8 mouse cellular contexts compared by ENCODE assay signal in genomic region chr1:170254893-170255559, GRCm38 (mm10). TPM values are rescaled to one million over a fixed set of nuclear protein-coding genes. Genes with fewer than 3 reads are reported as not detected.
DNase-seq lines count a peak whose midpoint lies in the region; ATAC-seq and TF ChIP-seq lines count a peak whose summit lies in the region.

No protein-coding gene starts in this region.

- peak overlapping the region; percentile 77 for H3K4me2 ChIP-seq in heart, embryonic 11.5 days
- peak overlapping the region; percentile 71 for H3K4me2 ChIP-seq in limb, embryonic 12.5 days

- H3K27me3 ChIP-seq in heart, embryonic 11.5 days (ENCODE audit: control insufficient read depth, insufficient read depth, low read length): 0 out of 2 replicates have a peak, but pooled peaks cover 3% of the 10 kb centered on the region
- H3K27me3 ChIP-seq in limb, embryonic 12.5 days: no peaks in the 10 kb centered on the region

- 0 out of 2 replicates have a peak overlapping the region, but pooled peaks have one; percentile 46 for H3K27ac ChIP-seq in heart, embryonic 11.5 days (ENCODE audit: low read depth, low read length)
- H3K27ac ChIP-seq in limb, embryonic 12.5 days: 0 out of 2 replicates have a peak overlapping the region, but pooled peaks have one; percentile 29
- no peak overlapping the region for H3K27ac ChIP-seq in olfactory bulb, adult 2 months (ENCODE audit: insufficient read depth, low read depth, low read length)

- no peaks in the 10 kb centered on the region for H3K9me3 ChIP-seq in heart, embryonic 11.5 days (replicated peaks; ENCODE audit: control insufficient read depth, low read length)
- H3K9me3 ChIP-seq in limb, embryonic 12.5 days: no peaks in the 10 kb centered on the region

- H3K4me3 ChIP-seq in heart, embryonic 11.5 days (ENCODE audit: low read depth, low read length): peak overlapping the region; percentile 77
- peak overlapping the region; percentile 71 for H3K4me3 ChIP-seq in limb, embryonic 12.5 days (replicated peaks)
- H3K4me3 ChIP-seq in olfactory bulb, adult 2 months (ENCODE audit: insufficient read depth, low read depth, low read length): peak overlapping the region; percentile 78

- intact Hi-C loops in heart, postnatal 14 days (cut with DNase I): no loop called here
- intact Hi-C loops in left cerebral cortex, postnatal 36 days (cut with DNase I): no loop called here

- no peak for DNase-seq in heart, postnatal 14 days
- DNase-seq in thymus, postnatal 14 days: peak; percentile 28
- DNase-seq in thymus, postnatal 4 days: no peak
- DNase-seq in cerebellum, postnatal 10 days: no peak
- no peak for DNase-seq in left cerebral cortex, postnatal 36 days (ENCODE audit: low spot score in 2 of 2)

- no peaks in the 10 kb centered on the region for H3K36me3 ChIP-seq in heart, embryonic 11.5 days (ENCODE audit: control insufficient read depth, insufficient read depth, low read length)
- H3K36me3 ChIP-seq in limb, embryonic 12.5 days: no peaks in the 10 kb centered on the region

- peak; percentile 52 for ATAC-seq in heart, embryonic 11.5 days (replicated peaks; ENCODE audit: insufficient number of reproducible peaks, low FRiP score, low TSS enrichment)
- ATAC-seq in limb, embryonic 12.5 days (ENCODE audit: insufficient number of reproducible peaks, insufficient read depth, low FRiP score, low TSS enrichment, low read depth): peak; percentile 78

- TF ChIP-seq CTCF in olfactory bulb, adult 2 months (IDR thresholded peaks at IDR 0.05; ENCODE audit: insufficient read depth, low read depth, low read length): no peak

- TF ChIP-seq POLR2A in olfactory bulb, adult 2 months (IDR thresholded peaks at IDR 0.05; ENCODE audit: insufficient read depth, low read depth, low read length): no peak

- 30% methylated on average over 30 of the region's 30 CpGs for WGBS in heart, embryonic 11.5 days (ENCODE audit: insufficient replicate concordance)
- WGBS in limb, embryonic 12.5 days: 32% methylated on average over 30 of the region's 30 CpGs
- WGBS in olfactory bulb, adult 2 months: 22% methylated on average over 30 of the region's 30 CpGs

- no peaks in the 10 kb centered on the region for H3K4me1 ChIP-seq in heart, embryonic 11.5 days (ENCODE audit: control insufficient read depth, insufficient read depth, low read length)
- no peaks in the 10 kb centered on the region for H3K4me1 ChIP-seq in limb, embryonic 12.5 days (replicated peaks)
- 0 out of 2 replicates have a peak, but pooled peaks cover 3% of the 10 kb centered on the region for H3K4me1 ChIP-seq in olfactory bulb, adult 2 months (ENCODE audit: control insufficient read depth, insufficient read depth, low read length)

- H3K9ac ChIP-seq in heart, embryonic 11.5 days (ENCODE audit: low read depth, low read length): peak overlapping the region; percentile 88
- peak overlapping the region; percentile 79 for H3K9ac ChIP-seq in limb, embryonic 12.5 days (replicated peaks)

RNA-seq across cellular contexts. Expression of gene Sh2d1b1, which starts 22.1 kb away (rescaled TPM):
- polyA plus RNA-seq in heart, embryonic 11.5 days (2014; fragmentation: Nextera tagmentation; extraction: Ambion mirVana): 0.11 TPM in 1 of 2 replicates, not detected in the other
- under 1 TPM in 1 of 2 experiments, not detected in 1; 0.10 TPM for total RNA-seq in heart, postnatal 14 days (2021)
- polyA plus RNA-seq in limb, embryonic 12.5 days (2016; fragmentation: Nextera tagmentation; extraction: Ambion mirVana): not detected in 2 replicates
- polyA plus RNA-seq in olfactory bulb, adult 2 months (2012; ENCODE audit: insufficient read depth, insufficient read length, low replicate concordance, missing spikeins): not detected in 2 replicates
- not detected for total RNA-seq in left cerebral cortex, postnatal 36 days (2021)

RNA-seq across cellular contexts. Expression of gene Sh2d1b2, which starts 22.5 kb away (rescaled TPM):
- polyA plus RNA-seq in heart, embryonic 11.5 days (2014; fragmentation: Nextera tagmentation; extraction: Ambion mirVana): not detected in 2 replicates
- not detected for total RNA-seq in heart, postnatal 14 days (2021)
- not detected in 2 replicates for polyA plus RNA-seq in limb, embryonic 12.5 days (2016; fragmentation: Nextera tagmentation; extraction: Ambion mirVana)
- polyA plus RNA-seq in olfactory bulb, adult 2 months (2012; ENCODE audit: insufficient read depth, insufficient read length, low replicate concordance, missing spikeins): not detected in 2 replicates
- total RNA-seq in left cerebral cortex, postnatal 36 days (2021): not detected

RNA-seq across cellular contexts. Expression of gene Uhmk1, which starts 39.8 kb away (rescaled TPM):
- 9.3 and 14.3 TPM in 2 replicates for polyA plus RNA-seq in heart, embryonic 11.5 days (2014; fragmentation: Nextera tagmentation; extraction: Ambion mirVana)
- total RNA-seq in heart, postnatal 14 days (2021): 10 to 100 TPM; 19.9 to 23.2 TPM
- polyA plus RNA-seq in limb, embryonic 12.5 days (2016; fragmentation: Nextera tagmentation; extraction: Ambion mirVana): 7.7 and 8.9 TPM in 2 replicates
- polyA plus RNA-seq in olfactory bulb, adult 2 months (2012; ENCODE audit: insufficient read depth, insufficient read length, low replicate concordance, missing spikeins): 38.9 TPM in 1 of 2 replicates, not detected in the other
- total RNA-seq in left cerebral cortex, postnatal 36 days (2021): 100 to 1,000 TPM; 135 to 137 TPM

RNA-seq across cellular contexts. Expression of gene Gm7694, which starts 51.1 kb away (rescaled TPM):
- 4.8 and 6.6 TPM in 2 replicates for polyA plus RNA-seq in heart, embryonic 11.5 days (2014; fragmentation: Nextera tagmentation; extraction: Ambion mirVana)
- 1 to 10 TPM; 8.2 to 8.6 TPM for total RNA-seq in heart, postnatal 14 days (2021)
- polyA plus RNA-seq in limb, embryonic 12.5 days (2016; fragmentation: Nextera tagmentation; extraction: Ambion mirVana): 3.3 and 4.5 TPM in 2 replicates
- polyA plus RNA-seq in olfactory bulb, adult 2 months (2012; ENCODE audit: insufficient read depth, insufficient read length, low replicate concordance, missing spikeins): not detected in 2 replicates
- total RNA-seq in left cerebral cortex, postnatal 36 days (2021): 1 to 10 TPM; 1.5 to 4.1 TPM

RNA-seq across cellular contexts. Expression of gene Spata46, which starts 53.6 kb away (rescaled TPM):
- 2.5 and 3.0 TPM in 2 replicates for polyA plus RNA-seq in heart, embryonic 11.5 days (2014; fragmentation: Nextera tagmentation; extraction: Ambion mirVana)
- total RNA-seq in heart, postnatal 14 days (2021): not detected
- 1.2 and 1.5 TPM in 2 replicates for polyA plus RNA-seq in limb, embryonic 12.5 days (2016; fragmentation: Nextera tagmentation; extraction: Ambion mirVana)
- not detected in 2 replicates for polyA plus RNA-seq in olfactory bulb, adult 2 months (2012; ENCODE audit: insufficient read depth, insufficient read length, low replicate concordance, missing spikeins)
- total RNA-seq in left cerebral cortex, postnatal 36 days (2021): not detected
